Mouse (Mus musculus): ENCODE results near the gene Exoc3l2. TPM values are rescaled to one million over a fixed set of nuclear protein-coding genes. Genes with fewer than 3 reads are reported as not detected.

Exoc3l2 gene
- 0.49 and 1.7 TPM in 2 replicates for polyA plus RNA-seq (2012; ENCODE audit: low replicate concordance)

GRCm38 (mm10) chr7:19462884-19463381 is at the start of gene Exoc3l2:
Exoc3l2 (plus strand) TSS chr7:19463331.

GRCm38 (mm10) chr7:19458591-19459111 is 4.5 kb upstream of the Exoc3l2 start, which contains the start of gene Mark4:
Mark4 (minus strand) TSS chr7:19458821.

GRCm38 (mm10) chr7:19508150-19508923 is 45.2 kb downstream of the Exoc3l2 start, which contains the start of the genes Bloc1s3 and Trappc6a:
Bloc1s3 (minus strand) TSS chr7:19508367.
Trappc6a (plus strand) TSS chr7:19508395.

GRCm38 (mm10) chr7:19517652-19518365 is 54.7 kb downstream of the Exoc3l2 start, which contains the start of gene Nkpd1:
Nkpd1 (plus strand) TSS chr7:19517838.

Other genes starting within 250 kb of the Exoc3l2 start
- gene Opa3, start 235.0 kb upstream of the Exoc3l2 start, polyA plus RNA-seq (2012; ENCODE audit: low replicate concordance): 10.2 and 13.2 TPM in 2 replicates
- gene Vasp, start 191.5 kb upstream of the Exoc3l2 start, polyA plus RNA-seq (2012; ENCODE audit: low replicate concordance): 536 and 1,501 TPM in 2 replicates
- 2.9 and 4.4 TPM in 2 replicates for gene Ppm1n, start 183.3 kb upstream of the Exoc3l2 start, polyA plus RNA-seq (2012; ENCODE audit: low replicate concordance)
- 0.56 and 0.73 TPM in 2 replicates for gene Rtn2, start 180.7 kb upstream of the Exoc3l2 start, polyA plus RNA-seq (2012; ENCODE audit: low replicate concordance)
- gene Fosb, start 153.3 kb upstream of the Exoc3l2 start, polyA plus RNA-seq (2012; ENCODE audit: low replicate concordance): 4.3 and 21.6 TPM in 2 replicates
- 62.5 and 86.1 TPM in 2 replicates for gene Ercc1, start 118.6 kb upstream of the Exoc3l2 start, polyA plus RNA-seq (2012; ENCODE audit: low replicate concordance)
- gene Cd3eap, start 103.8 kb upstream of the Exoc3l2 start, polyA plus RNA-seq (2012; ENCODE audit: low replicate concordance): 17.3 and 29.4 TPM in 2 replicates
- 3.5 and 5.2 TPM in 2 replicates for gene Ppp1r13l, start 103.6 kb upstream of the Exoc3l2 start, polyA plus RNA-seq (2012; ENCODE audit: low replicate concordance)
- gene Ercc2, start 81.3 kb upstream of the Exoc3l2 start, polyA plus RNA-seq (2012; ENCODE audit: low replicate concordance): 45.3 and 46.8 TPM in 2 replicates
- gene Klc3, start 59.2 kb upstream of the Exoc3l2 start, polyA plus RNA-seq (2012; ENCODE audit: low replicate concordance): 4.3 and 9.4 TPM in 2 replicates
- 1.1 and 1.4 TPM in 2 replicates for gene Ckm, start 58.6 kb upstream of the Exoc3l2 start, polyA plus RNA-seq (2012; ENCODE audit: low replicate concordance)
- gene Mark4, start 4.5 kb upstream of the Exoc3l2 start, polyA plus RNA-seq (2012; ENCODE audit: low replicate concordance): 42.9 and 128 TPM in 2 replicates
- gene Bloc1s3, start 45.0 kb downstream of the Exoc3l2 start, polyA plus RNA-seq (2012; ENCODE audit: low replicate concordance): 6.4 and 11.8 TPM in 2 replicates
- 95.1 and 103 TPM in 2 replicates for gene Trappc6a, start 45.1 kb downstream of the Exoc3l2 start, polyA plus RNA-seq (2012; ENCODE audit: low replicate concordance)
- 0.17 and 0.35 TPM in 2 replicates for gene Nkpd1, start 54.5 kb downstream of the Exoc3l2 start, polyA plus RNA-seq (2012; ENCODE audit: low replicate concordance)
- 98.9 and 130 TPM in 2 replicates for gene Ppp1r37, start 99.7 kb downstream of the Exoc3l2 start, polyA plus RNA-seq (2012; ENCODE audit: low replicate concordance)
- gene Zfp296, start 114.0 kb downstream of the Exoc3l2 start, polyA plus RNA-seq (2012; ENCODE audit: low replicate concordance): 44.9 and 45.6 TPM in 2 replicates
- 63.4 and 92.7 TPM in 2 replicates for gene Gemin7, start 114.3 kb downstream of the Exoc3l2 start, polyA plus RNA-seq (2012; ENCODE audit: low replicate concordance)
- 111 and 288 TPM in 2 replicates for gene Clasrp, start 141.2 kb downstream of the Exoc3l2 start, polyA plus RNA-seq (2012; ENCODE audit: low replicate concordance)
- gene Relb, start 166.1 kb downstream of the Exoc3l2 start, polyA plus RNA-seq (2012; ENCODE audit: low replicate concordance): 52.9 and 128 TPM in 2 replicates
- gene Clptm1, start 201.7 kb downstream of the Exoc3l2 start, polyA plus RNA-seq (2012; ENCODE audit: low replicate concordance): 105 and 205 TPM in 2 replicates
- gene Apoc2, start 214.6 kb downstream of the Exoc3l2 start, polyA plus RNA-seq (2012; ENCODE audit: low replicate concordance): 1.4 and 6.6 TPM in 2 replicates
- gene Gm44805, start 218.1 kb downstream of the Exoc3l2 start, polyA plus RNA-seq (2012; ENCODE audit: low replicate concordance): 2.7 TPM in 1 of 2 replicates, not detected in the other
- gene Apoc4, start 218.1 kb downstream of the Exoc3l2 start, polyA plus RNA-seq (2012; ENCODE audit: low replicate concordance): 0.61 TPM in 1 of 2 replicates, not detected in the other
- gene Apoc1, start 229.3 kb downstream of the Exoc3l2 start, polyA plus RNA-seq (2012; ENCODE audit: low replicate concordance): 0.67 and 8.3 TPM in 2 replicates
- 752 and 1,634 TPM in 2 replicates for gene Apoe, start 235.9 kb downstream of the Exoc3l2 start, polyA plus RNA-seq (2012; ENCODE audit: low replicate concordance)